Mouse (Mus musculus) 416B (cell line): Measurements from ENCODE around the gene Gm21488.
"Not testable (repeated sequence)": the region's sequence is repeated elsewhere in the genome, so short reads cannot be mapped to it uniquely, and the experiment has no call there.

Source experiments
- DNase-seq: peaks from one replicate; pipeline ENCODE4 v3.0.0; 2011; ENCODE audit warnings: low read depth

The Gm21488 gene

DNA sequence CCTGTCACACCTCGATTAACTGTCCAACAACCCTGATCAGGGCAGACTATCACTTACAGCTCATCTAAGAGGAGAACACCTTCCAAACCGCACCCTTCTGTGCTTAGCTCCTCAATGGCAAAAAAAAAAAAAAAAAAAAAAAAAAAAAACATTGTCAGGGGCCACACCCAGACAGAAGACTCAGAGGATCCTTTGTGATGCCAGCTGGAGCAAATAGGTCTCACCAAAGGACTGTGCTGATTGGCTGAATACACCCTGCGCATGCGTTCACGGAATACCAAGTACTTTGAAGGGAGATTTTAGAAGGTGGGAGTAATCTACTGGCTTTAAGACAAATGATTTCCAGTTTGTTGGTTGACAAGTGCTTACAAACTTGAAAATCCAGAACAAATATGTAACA lies at the start of gene Gm21488:
Gene Gm21488 (minus strand): TSS at position 101 of the 400 bp plus-strand sequence.
- not testable (repeated sequence) for DNase-seq
